Mouse (Mus musculus): ENCODE measurements around the gene Hdac1. TPM values are rescaled to one million over a fixed set of nuclear protein-coding genes. Genes with fewer than 3 reads are reported as not detected.
"Not testable (repeated sequence)": the region's sequence is repeated elsewhere in the genome, so short reads cannot be mapped to it uniquely, and the experiment has no call there.

Hdac1 gene
- polyA plus RNA-seq, 1 experiment, result 55.4 TPM

- H3K27ac ChIP-seq (ENCODE audit: insufficient read depth, low read length), result no peak overlapping the region
- H3K4me3 ChIP-seq (ENCODE audit: insufficient read depth, low read length), result no peak overlapping the region
- no peaks in the 10 kb centered on the region for H3K4me1 ChIP-seq (ENCODE audit: control insufficient read depth, insufficient read depth, low read length)
- TF ChIP-seq POLR2A (IDR thresholded peaks at IDR 0.05; ENCODE audit: extremely low read depth, insufficient read depth, low read length) (no peak), CTCF (IDR thresholded peaks at IDR 0.05; ENCODE audit: extremely low read depth, insufficient read depth, low read length) (no peak)
These were observed 6.8 kb upstream of the Hdac1 start for GRCm38 (mm10) chr4:129549306-129549705.

GRCm38 (mm10) chr4:129547631-129548030 is 5.1 kb upstream of the Hdac1 start:
- not testable (repeated sequence) for H3K4me3 ChIP-seq (ENCODE audit: insufficient read depth, low read length); H3K4me1 ChIP-seq (ENCODE audit: control insufficient read depth, insufficient read depth, low read length); H3K27ac ChIP-seq (ENCODE audit: insufficient read depth, low read length)

DNA sequence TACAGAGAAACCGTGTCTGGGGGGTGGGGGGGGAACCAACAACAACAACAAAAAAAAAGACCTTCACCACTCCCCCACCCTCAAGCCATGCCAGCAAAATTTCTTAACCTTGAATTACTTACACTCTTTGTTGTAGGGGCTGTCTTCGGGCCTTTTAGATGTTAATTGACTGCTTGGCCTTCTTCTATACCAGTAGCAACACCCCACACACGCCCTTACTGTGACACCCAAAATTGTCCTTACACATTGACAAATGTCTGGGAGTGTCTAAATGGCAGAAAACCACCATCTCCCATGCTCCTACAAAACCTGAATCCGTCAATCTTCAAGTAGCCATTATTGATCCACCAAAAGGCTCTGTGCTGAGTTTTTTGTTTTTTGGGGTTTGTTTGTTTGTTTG is 1.6 kb upstream of the Hdac1 start:
- H3K4me3 ChIP-seq (ENCODE audit: insufficient read depth, low read length), result no peak overlapping the region
- TF ChIP-seq POLR2A (IDR thresholded peaks at IDR 0.05; ENCODE audit: extremely low read depth, insufficient read depth, low read length), result no peak
- no peak for TF ChIP-seq CTCF (IDR thresholded peaks at IDR 0.05; ENCODE audit: extremely low read depth, insufficient read depth, low read length)

GRCm38 (mm10) chr4:129541868-129542591 is 483 bp downstream of the Hdac1 start:
- TF ChIP-seq POLR2A (IDR thresholded peaks at IDR 0.05; ENCODE audit: extremely low read depth, insufficient read depth, low read length), result no peak
- peak; percentile 11; the same call in 1 of the 2 replicates for TF ChIP-seq CTCF (IDR thresholded peaks at IDR 0.05; ENCODE audit: extremely low read depth, insufficient read depth, low read length)
- Histone ChIP-seq H3K4me3 (ENCODE audit: insufficient read depth, low read length) (peak overlapping the region; percentile 79), H3K4me1 (ENCODE audit: control insufficient read depth, insufficient read depth, low read length) (0 out of 2 replicates have a peak, but pooled peaks cover 2% of the 10 kb centered on the region), H3K27ac (ENCODE audit: insufficient read depth, low read length) (no peak overlapping the region)

More for the DNA sequence above, 1.6 kb upstream of the Hdac1 start:
- no peak overlapping the region for H3K27ac ChIP-seq (ENCODE audit: insufficient read depth, low read length)
- H3K4me1 ChIP-seq (ENCODE audit: control insufficient read depth, insufficient read depth, low read length), result 0 out of 2 replicates have a peak, but pooled peaks cover 2% of the 10 kb centered on the region

DNA sequence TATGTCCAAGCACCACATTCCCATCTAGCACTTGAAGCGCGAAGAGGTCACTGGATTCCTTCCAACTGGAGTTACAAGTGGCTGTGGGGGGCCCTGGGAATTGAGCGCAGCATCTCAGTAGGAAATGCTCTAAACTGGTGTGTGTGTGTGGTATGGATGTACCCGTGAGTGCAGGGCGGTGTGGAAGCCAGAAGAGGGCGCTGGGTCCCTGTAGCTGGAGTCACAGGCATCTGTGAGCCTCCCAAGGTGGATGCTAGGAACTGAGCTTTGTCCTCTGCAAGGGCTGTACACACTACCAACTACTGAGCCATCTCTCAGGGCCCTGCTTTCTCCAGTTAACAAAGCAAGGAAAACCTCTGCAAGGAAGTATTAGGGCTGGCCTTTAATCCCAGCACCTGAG is 2.5 kb downstream of the Hdac1 start:
- H3K27ac ChIP-seq (ENCODE audit: insufficient read depth, low read length), result no peak overlapping the region
- TF ChIP-seq CTCF (IDR thresholded peaks at IDR 0.05; ENCODE audit: extremely low read depth, insufficient read depth, low read length), result no peak
- no peak overlapping the region for H3K4me3 ChIP-seq (ENCODE audit: insufficient read depth, low read length)

GRCm38 (mm10) chr4:129528901-129529300 is 13.6 kb downstream of the Hdac1 start:
- H3K4me3 ChIP-seq (ENCODE audit: insufficient read depth, low read length); H3K4me1 ChIP-seq (ENCODE audit: control insufficient read depth, insufficient read depth, low read length); H3K27ac ChIP-seq (ENCODE audit: insufficient read depth, low read length): not testable (repeated sequence)

More for the DNA sequence above, 2.5 kb downstream of the Hdac1 start:
- 0 out of 2 replicates have a peak, but pooled peaks cover 2% of the 10 kb centered on the region for H3K4me1 ChIP-seq (ENCODE audit: control insufficient read depth, insufficient read depth, low read length)

GRCm38 (mm10) chr4:129525889-129526288 is 16.6 kb downstream of the Hdac1 start:
- Histone ChIP-seq H3K4me3 (ENCODE audit: insufficient read depth, low read length) (no peak overlapping the region), H3K27ac (ENCODE audit: insufficient read depth, low read length) (no peak overlapping the region), H3K4me1 (ENCODE audit: control insufficient read depth, insufficient read depth, low read length) (no peaks in the 10 kb centered on the region)
- TF ChIP-seq POLR2A (IDR thresholded peaks at IDR 0.05; ENCODE audit: extremely low read depth, insufficient read depth, low read length) (no peak), CTCF (IDR thresholded peaks at IDR 0.05; ENCODE audit: extremely low read depth, insufficient read depth, low read length) (no peak)

GRCm38 (mm10) chr4:129525338-129525737 is 17.2 kb downstream of the Hdac1 start:
- TF ChIP-seq POLR2A (IDR thresholded peaks at IDR 0.05; ENCODE audit: extremely low read depth, insufficient read depth, low read length) (no peak), CTCF (IDR thresholded peaks at IDR 0.05; ENCODE audit: extremely low read depth, insufficient read depth, low read length) (no peak)
- no peaks in the 10 kb centered on the region for H3K4me1 ChIP-seq (ENCODE audit: control insufficient read depth, insufficient read depth, low read length)
- no peak overlapping the region for H3K4me3 ChIP-seq (ENCODE audit: insufficient read depth, low read length)

DNA sequence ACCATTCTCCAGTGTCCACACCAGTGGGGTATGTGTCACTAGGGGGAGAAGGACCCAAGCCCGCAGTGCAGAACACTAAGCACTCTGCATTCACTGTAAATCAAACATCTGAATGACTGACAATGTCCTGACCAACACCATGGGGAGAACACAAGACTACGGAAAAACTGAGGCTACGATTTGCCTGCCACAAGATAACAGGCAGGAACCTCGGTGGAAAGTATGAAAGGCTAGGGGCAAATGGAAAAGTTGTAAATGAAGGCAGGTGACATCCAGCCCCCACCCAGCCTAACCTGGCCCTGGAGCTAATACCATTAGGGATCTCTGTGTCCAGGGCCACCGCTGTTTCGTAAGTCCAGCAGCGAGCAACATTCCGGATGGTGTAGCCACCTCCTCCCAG is 24.0 kb downstream of the Hdac1 start:
- Histone ChIP-seq H3K4me1 (ENCODE audit: control insufficient read depth, insufficient read depth, low read length) (no peaks in the 10 kb centered on the region), H3K4me3 (ENCODE audit: insufficient read depth, low read length) (no peak overlapping the region), H3K27ac (ENCODE audit: insufficient read depth, low read length) (no peak overlapping the region)
- TF ChIP-seq POLR2A (IDR thresholded peaks at IDR 0.05; ENCODE audit: extremely low read depth, insufficient read depth, low read length) (no peak), CTCF (IDR thresholded peaks at IDR 0.05; ENCODE audit: extremely low read depth, insufficient read depth, low read length) (no peak)

More at GRCm38 (mm10) chr4:129525338-129525737, 17.2 kb downstream of the Hdac1 start:
- no peak overlapping the region for H3K27ac ChIP-seq (ENCODE audit: insufficient read depth, low read length)

GRCm38 (mm10) chr4:129516925-129517324 is 25.6 kb downstream of the Hdac1 start:
- Histone ChIP-seq H3K4me1 (ENCODE audit: control insufficient read depth, insufficient read depth, low read length) (no peaks in the 10 kb centered on the region), H3K4me3 (ENCODE audit: insufficient read depth, low read length) (no peak overlapping the region), H3K27ac (ENCODE audit: insufficient read depth, low read length) (no peak overlapping the region)
- no peak for TF ChIP-seq CTCF (IDR thresholded peaks at IDR 0.05; ENCODE audit: extremely low read depth, insufficient read depth, low read length)
- no peak for TF ChIP-seq POLR2A (IDR thresholded peaks at IDR 0.05; ENCODE audit: extremely low read depth, insufficient read depth, low read length)
